Mouse (Mus musculus) embryonic facial prominence, embryonic 12.5 days (tissue): ENCODE measurements around the gene Pgf. TPM values are rescaled to one million over a fixed set of nuclear protein-coding genes. Genes with fewer than 3 reads are reported as not detected.
"Not testable (repeated sequence)": the region's sequence is repeated elsewhere in the genome, so short reads cannot be mapped to it uniquely, and the experiment has no call there.

Experiments used
- ATAC-seq: fragments of 200-750 bp; cut with Nextera tagmentation; 2 replicates; pipeline ENCODE4 v1.8.0; 2017; ENCODE audit not compliant: insufficient number of reproducible peaks, insufficient read depth, low FRiP score, low TSS enrichment
- H3K27ac ChIP-seq: fragments of 300-500 bp; sonication (generic); 2 replicates; pipeline ENCODE4 v1.5.1; 2016; ENCODE audit warnings: mild to moderate bottlenecking
- H3K27me3 ChIP-seq: fragments of 300-500 bp; sonication (generic); 2 replicates; pipeline ENCODE4 v1.6.1; 2016; ENCODE audit warnings: mild to moderate bottlenecking, moderate library complexity
- H3K36me3 ChIP-seq: fragments of 300-500 bp; sonication (generic); 2 replicates; pipeline ENCODE4 v1.6.1; 2016; ENCODE audit warnings: mild to moderate bottlenecking
- H3K4me1 ChIP-seq: fragments of 300-500 bp; sonication (generic); 2 replicates; pipeline ENCODE4 v1.6.1; 2016
- H3K4me2 ChIP-seq: fragments of 300-500 bp; sonication (generic); replicated peaks from 2 replicates; pipeline ENCODE4 v1.6.1; 2016; ENCODE audit warnings: mild to moderate bottlenecking, moderate library complexity
- H3K4me3 ChIP-seq: fragments of 300-500 bp; sonication (generic); 2 replicates; pipeline ENCODE4 v1.5.1; 2016; ENCODE audit warnings: mild to moderate bottlenecking
- H3K9ac ChIP-seq: fragments of 300-500 bp; sonication (generic); 2 replicates; pipeline ENCODE4 v1.6.1; 2016; ENCODE audit warnings: mild to moderate bottlenecking, moderate library complexity
- H3K9me3 ChIP-seq: fragments of 300-500 bp; sonication (generic); 2 replicates; pipeline ENCODE4 v1.6.1; 2016; ENCODE audit warnings: mild to moderate bottlenecking, moderate library complexity
- WGBS: fragments of 180-500 bp; shearing (Covaris S2); methylation state at CpG from one replicate; pipeline ENCODE4 v1.1.7; 2016; 5-methylcytosine and 5-hydroxymethylcytosine counted together
- polyA plus RNA-seq: library from polyadenylated mRNA; unstranded; fragments of >200 nt; fragmentation: Nextera tagmentation; extraction: Ambion mirVana; gene quantifications from 2 replicates; pipeline ENCODE4 v1.2.1, GENCODE M21; 2016

Gene Pgf
- polyA plus RNA-seq, 1 experiment from 2014 or later = 15.4 TPM

GRCm38 (mm10) chr12:85153011-85153410, 24.6 kb downstream of the Pgf start:
- no peaks in the 10 kb centered on the region for H3K9me3 ChIP-seq
- peaks cover 7% of the 10 kb centered on the region; the same call in 1 of the 2 replicates for H3K4me1 ChIP-seq
- 74% methylated on average over 3 of the region's 3 CpGs for WGBS
- no peak overlapping the region for H3K4me2 ChIP-seq
- H3K9ac ChIP-seq = no peak overlapping the region
- H3K27ac ChIP-seq = no peak overlapping the region
- ATAC-seq = no peak
- no peaks in the 10 kb centered on the region for H3K36me3 ChIP-seq
- H3K4me3 ChIP-seq = no peak overlapping the region
- peaks cover 23% of the 10 kb centered on the region for H3K27me3 ChIP-seq

GRCm38 (mm10) chr12:85151002-85151774, 26.4 kb downstream of the Pgf start, which contains the start of gene Rps6kl1:
TSS of gene Rps6kl1 (minus strand) at chr12:85151264.
- Histone ChIP-seq H3K36me3 (no peaks in the 10 kb centered on the region), H3K27me3 (peaks cover 23% of the 10 kb centered on the region), H3K4me2 (peak within 1 kb of the TSS; percentile 40), H3K4me1 (peaks cover 10% of the 10 kb centered on the region; the same call in 1 of the 2 replicates), H3K9ac (no peak within 1 kb of the TSS), H3K27ac (no peak within 1 kb of the TSS), H3K9me3 (no peaks in the 10 kb centered on the region), H3K4me3 (peak within 1 kb of the TSS; percentile 8; the same call in 1 of the 2 replicates)
- no peak for ATAC-seq
- WGBS = 14% methylated on average over 28 of the region's 28 CpGs

- Histone ChIP-seq H3K27ac (no peak overlapping the region), H3K36me3 (no peaks in the 10 kb centered on the region), H3K4me3 (peak overlapping the region; percentile 8; the same call in 1 of the 2 replicates), H3K27me3 (peaks cover 23% of the 10 kb centered on the region), H3K4me1 (peaks cover 8% of the 10 kb centered on the region; the same call in 1 of the 2 replicates), H3K9ac (no peak overlapping the region), H3K4me2 (peak overlapping the region; percentile 40), H3K9me3 (no peaks in the 10 kb centered on the region)
- WGBS = 9% methylated on average over 20 of the region's 20 CpGs
- ATAC-seq = no peak
Measured at GRCm38 (mm10) chr12:85150321-85151001, 27.1 kb downstream of the Pgf start.

- H3K36me3 ChIP-seq = no peaks in the 10 kb centered on the region
- no peak overlapping the region for H3K4me3 ChIP-seq
- ATAC-seq = no peak
- no peak overlapping the region for H3K27ac ChIP-seq
- WGBS = 80% methylated on average over 9 of the region's 9 CpGs
- H3K27me3 ChIP-seq = peaks cover 23% of the 10 kb centered on the region
- H3K4me1 ChIP-seq = peaks cover 8% of the 10 kb centered on the region; the same call in 1 of the 2 replicates
- no peak overlapping the region for H3K9ac ChIP-seq
- H3K4me2 ChIP-seq = no peak overlapping the region
- H3K9me3 ChIP-seq = no peaks in the 10 kb centered on the region
Measured at GRCm38 (mm10) chr12:85146881-85147280, 30.7 kb downstream of the Pgf start.

- Histone ChIP-seq H3K4me1 (peaks cover 8% of the 10 kb centered on the region; the same call in 1 of the 2 replicates), H3K27ac (no peak overlapping the region), H3K9me3 (no peaks in the 10 kb centered on the region), H3K4me3 (no peak overlapping the region), H3K4me2 (no peak overlapping the region), H3K36me3 (no peaks in the 10 kb centered on the region), H3K9ac (no peak overlapping the region), H3K27me3 (peaks cover 20% of the 10 kb centered on the region)
- 20% methylated on average over 10 of the region's 11 CpGs for WGBS
- ATAC-seq = no peak
Measured at GRCm38 (mm10) chr12:85146355-85146754, 31.2 kb downstream of the Pgf start.

GRCm38 (mm10) chr12:85145630-85146029, 32.0 kb downstream of the Pgf start:
- H3K36me3 ChIP-seq = no peaks in the 10 kb centered on the region
- no peak for ATAC-seq
- peaks cover 8% of the 10 kb centered on the region; the same call in 1 of the 2 replicates for H3K4me1 ChIP-seq
- no peaks in the 10 kb centered on the region for H3K9me3 ChIP-seq
- WGBS = 64% methylated on average over 9 of the region's 9 CpGs
- H3K4me3 ChIP-seq = no peak overlapping the region
- H3K27me3 ChIP-seq = peaks cover 13% of the 10 kb centered on the region
- H3K9ac ChIP-seq = no peak overlapping the region
- no peak overlapping the region for H3K27ac ChIP-seq
- H3K4me2 ChIP-seq = no peak overlapping the region

GRCm38 (mm10) chr12:85144821-85145220, 32.8 kb downstream of the Pgf start:
- peaks cover 5% of the 10 kb centered on the region; the same call in 1 of the 2 replicates for H3K27me3 ChIP-seq
- no peak for ATAC-seq
- WGBS = 85% methylated on average over 4 of the region's 4 CpGs
- no peak overlapping the region for H3K4me3 ChIP-seq
- H3K9me3 ChIP-seq = no peaks in the 10 kb centered on the region
- peak overlapping the region; percentile 36; the same call in 1 of the 2 replicates for H3K27ac ChIP-seq
- no peak overlapping the region for H3K9ac ChIP-seq
- H3K36me3 ChIP-seq = no peaks in the 10 kb centered on the region
- H3K4me2 ChIP-seq = no peak overlapping the region
- H3K4me1 ChIP-seq = peaks cover 8% of the 10 kb centered on the region; the same call in 1 of the 2 replicates

GRCm38 (mm10) chr12:85144276-85144675, 33.3 kb downstream of the Pgf start:
- not testable (repeated sequence) for H3K4me1 ChIP-seq, H3K36me3 ChIP-seq, H3K27me3 ChIP-seq, ATAC-seq, H3K27ac ChIP-seq, H3K4me3 ChIP-seq, H3K9me3 ChIP-seq, H3K4me2 ChIP-seq, H3K9ac ChIP-seq
- 61% methylated on average over 2 of the region's 2 CpGs for WGBS

GRCm38 (mm10) chr12:85142803-85143202, 34.8 kb downstream of the Pgf start:
- H3K36me3 ChIP-seq = no peaks in the 10 kb centered on the region
- H3K4me2 ChIP-seq = no peak overlapping the region
- peaks cover 8% of the 10 kb centered on the region; the same call in 1 of the 2 replicates for H3K4me1 ChIP-seq
- no peak overlapping the region for H3K4me3 ChIP-seq
- no peaks in the 10 kb centered on the region for H3K27me3 ChIP-seq
- no peak overlapping the region for H3K27ac ChIP-seq
- no peak overlapping the region for H3K9ac ChIP-seq
- WGBS = 16% methylated on average over 4 of the region's 4 CpGs
- H3K9me3 ChIP-seq = no peaks in the 10 kb centered on the region
- ATAC-seq = no peak

- peaks cover 1% of the 10 kb centered on the region; the same call in 1 of the 2 replicates for H3K36me3 ChIP-seq
- no peak overlapping the region for H3K4me3 ChIP-seq
- 78% methylated on average over 6 of the region's 6 CpGs for WGBS
- H3K27ac ChIP-seq = no peak overlapping the region
- no peak overlapping the region for H3K4me2 ChIP-seq
- ATAC-seq = no peak
- peaks cover 4% of the 10 kb centered on the region; the same call in 1 of the 2 replicates for H3K4me1 ChIP-seq
- H3K9me3 ChIP-seq = no peaks in the 10 kb centered on the region
- H3K9ac ChIP-seq = no peak overlapping the region
- H3K27me3 ChIP-seq = no peaks in the 10 kb centered on the region
Measured at GRCm38 (mm10) chr12:85141096-85141495, 36.5 kb downstream of the Pgf start.

- Histone ChIP-seq H3K4me3 (no peak overlapping the region), H3K4me2 (no peak overlapping the region; the same call in 1 of the 2 replicates), H3K9ac (no peak overlapping the region), H3K36me3 (peaks cover 7% of the 10 kb centered on the region), H3K27me3 (no peaks in the 10 kb centered on the region), H3K4me1 (peaks cover 5% of the 10 kb centered on the region; the same call in 1 of the 2 replicates), H3K27ac (no peak overlapping the region), H3K9me3 (no peaks in the 10 kb centered on the region)
- 41% methylated on average over 18 of the region's 18 CpGs for WGBS
- no peak for ATAC-seq
Measured at GRCm38 (mm10) chr12:85140036-85140701, 37.4 kb downstream of the Pgf start.
